Mouse (Mus musculus) brain, embryonic 14.5 days (tissue): ENCODE results near the gene Cox19. TPM values are rescaled to one million over a fixed set of nuclear protein-coding genes. Genes with fewer than 3 reads are reported as not detected.
"Not testable (repeated sequence)": the region's sequence is repeated elsewhere in the genome, so short reads cannot be mapped to it uniquely, and the experiment has no call there.

ENCODE experiments used
- DNase-seq: peaks from one replicate; pipeline ENCODE4 v3.0.0-alpha.2; 2011; ENCODE audit warnings: low read depth
- CTCF ChIP-seq: fragments of 200-500 bp; IDR thresholded peaks from 2 replicates; pipeline ENCODE4 v1.5.1; 2012; ENCODE audit warnings: inconsistent platforms, mild to moderate bottlenecking, moderate library complexity, borderline replicate concordance; ENCODE audit not compliant: insufficient read depth, insufficient read length; ENCODE audit errors: extremely low read depth
- POLR2A ChIP-seq: fragments of 200-500 bp; IDR thresholded peaks from 2 replicates; pipeline ENCODE4 v1.6.1; 2012; ENCODE audit warnings: mild to moderate bottlenecking, inconsistent platforms, borderline replicate concordance; ENCODE audit not compliant: poor library complexity, insufficient read depth, insufficient read length, severe bottlenecking; ENCODE audit errors: extremely low read depth
- polyA plus RNA-seq: library from polyadenylated mRNA; depleted of rRNA; stranded (reverse); fragments of >200 nt; gene quantifications from 2 replicates; pipeline ENCODE4 v1.2.3, GENCODE M21; 2012; rRNA removed

Cox19 gene
- 123 and 149 TPM in 2 replicates for polyA plus RNA-seq

- no peak for TF ChIP-seq CTCF
- TF ChIP-seq POLR2A = no peak
- DNase-seq = peak; percentile 12
Observed at GRCm38 (mm10) chr5:139351134-139351533, at the start of gene Cox19. TSS of gene Cox19 (minus strand) at chr5:139351418.

GRCm38 (mm10) chr5:139399991-139400390, 48.8 kb upstream of the Cox19 start:
- DNase-seq = no peak
- TF ChIP-seq CTCF (no peak), POLR2A (no peak)

GRCm38 (mm10) chr5:139398786-139399185, 47.6 kb upstream of the Cox19 start:
- TF ChIP-seq CTCF = no peak
- TF ChIP-seq POLR2A = no peak
- DNase-seq = no peak

DNA sequence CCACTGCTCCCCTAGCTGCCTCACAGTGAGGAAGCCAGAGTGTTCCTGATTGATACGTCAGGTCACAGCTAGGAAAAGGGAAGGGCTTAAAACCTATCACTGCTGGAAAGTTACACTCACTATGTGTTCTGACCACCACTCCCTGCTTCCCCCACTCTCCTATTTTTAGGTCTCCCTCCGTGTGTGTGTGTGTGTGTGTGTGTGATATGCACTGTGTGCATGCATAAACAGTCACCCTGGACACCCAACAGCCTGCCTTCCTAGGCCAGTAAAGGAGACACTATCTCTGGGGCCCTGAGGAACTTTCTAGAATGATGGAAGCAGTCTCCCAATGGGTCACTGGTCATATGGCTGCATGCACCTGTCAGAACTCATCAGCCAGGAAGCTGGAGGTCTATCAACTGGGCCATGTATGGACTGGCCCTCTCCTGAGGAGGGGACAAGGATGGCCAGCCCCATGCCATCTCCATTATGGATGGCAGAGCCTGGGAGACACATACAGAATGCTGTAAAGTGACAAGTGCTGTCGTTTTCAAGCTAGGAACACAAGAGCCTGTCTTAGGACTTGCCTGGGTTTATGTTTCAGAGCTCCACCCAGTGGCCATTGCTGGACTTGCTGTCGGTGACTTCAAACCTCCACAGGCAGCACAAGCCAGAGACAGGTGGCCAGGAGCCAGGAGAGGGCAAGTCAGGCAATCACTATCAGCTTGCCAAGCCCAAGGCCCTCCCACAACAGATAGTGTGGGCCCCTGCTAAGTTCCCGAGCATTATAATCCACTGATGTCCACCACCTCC, 46.9 kb upstream of the Cox19 start:
- TF ChIP-seq CTCF (peak; percentile 88), POLR2A (no peak)
- DNase-seq = peak; percentile 95

DNA sequence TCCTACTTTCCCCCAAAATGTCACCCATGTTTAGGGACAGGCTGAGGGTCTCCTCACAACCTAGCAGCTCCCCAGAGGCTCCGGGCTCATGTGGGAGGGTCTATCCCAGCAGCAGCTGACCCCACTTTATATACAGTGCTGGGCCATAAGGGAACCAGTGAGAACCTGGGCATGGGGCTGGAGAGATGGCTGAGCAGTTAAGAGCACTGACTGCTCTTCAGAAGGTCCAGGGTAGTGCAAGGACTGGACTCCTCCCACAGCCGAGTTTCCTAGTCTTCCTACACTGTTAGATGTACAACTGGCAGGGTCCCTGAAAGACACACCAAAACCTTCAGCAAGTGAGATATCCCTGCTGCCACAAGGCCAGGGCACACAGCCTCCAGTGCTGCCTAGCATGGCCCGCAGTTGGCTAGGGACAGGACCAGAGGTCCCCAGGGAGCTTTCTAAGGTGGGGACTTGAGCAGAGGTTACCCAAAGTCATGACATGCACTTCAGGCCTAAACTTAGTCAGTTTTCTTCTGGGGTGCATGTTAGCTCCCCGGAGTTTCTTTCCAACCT, 46.2 kb upstream of the Cox19 start:
- DNase-seq = no peak
- TF ChIP-seq CTCF = no peak
- no peak for TF ChIP-seq POLR2A

DNA sequence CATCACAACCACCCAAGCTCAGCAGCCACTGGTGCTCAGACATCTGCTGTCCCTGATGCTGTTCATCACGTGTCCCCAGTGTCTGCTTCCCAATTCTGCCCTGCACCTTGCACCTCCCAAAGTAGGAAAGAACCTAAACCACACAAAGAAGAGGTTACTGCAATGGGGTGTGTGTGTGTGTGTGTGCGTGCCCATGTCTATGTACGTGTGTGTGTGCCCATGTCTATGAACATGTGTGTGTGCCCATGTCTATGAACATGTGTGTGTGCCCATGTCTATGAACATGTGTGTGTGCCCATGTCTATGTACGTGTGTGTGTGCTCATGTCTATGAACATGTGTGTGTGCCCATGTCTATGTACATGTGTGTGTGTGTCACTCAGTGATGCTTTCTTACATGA, 44.3 kb upstream of the Cox19 start:
- TF ChIP-seq CTCF = no peak
- no peak for TF ChIP-seq POLR2A
- DNase-seq = no peak

DNA sequence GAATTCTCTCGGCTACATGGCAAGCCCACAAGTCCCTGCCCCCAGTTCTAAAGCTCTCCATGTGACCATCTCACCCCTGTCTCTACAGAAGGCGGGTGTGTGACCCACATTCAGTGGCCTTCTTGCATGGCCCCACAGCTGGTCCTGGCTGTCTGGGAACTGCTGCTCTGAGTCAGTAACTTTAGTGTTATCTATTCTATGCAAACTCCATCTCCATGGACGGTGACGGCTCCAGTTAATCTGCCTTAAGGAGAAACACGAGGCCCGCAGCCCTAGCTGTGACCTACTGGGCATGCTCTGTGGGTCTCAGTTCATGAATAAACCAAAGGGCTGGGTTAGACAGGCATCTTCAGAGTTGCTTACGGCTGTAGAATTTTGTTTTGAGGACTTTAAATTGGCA, 43.2 kb upstream of the Cox19 start:
- DNase-seq = no peak
- TF ChIP-seq POLR2A = no peak
- no peak for TF ChIP-seq CTCF

DNA sequence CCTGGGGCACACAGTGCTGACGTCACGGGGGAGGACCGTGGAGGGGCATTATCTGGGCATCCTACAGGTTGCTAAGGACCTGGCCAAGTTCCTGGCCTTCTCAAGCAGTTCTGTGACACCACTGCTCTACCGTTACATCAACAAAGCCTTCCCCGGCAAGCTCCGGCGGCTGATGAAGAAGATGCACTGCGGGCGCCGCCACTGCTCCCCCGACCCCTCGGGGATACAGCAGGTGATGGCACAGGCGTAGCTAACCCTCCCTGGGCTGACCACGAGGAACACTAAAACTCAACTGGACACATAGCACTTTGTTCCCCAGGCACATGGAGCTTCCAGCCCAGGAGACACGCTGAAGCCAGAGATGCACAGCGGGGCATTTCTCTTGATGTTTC, 42.0 kb upstream of the Cox19 start:
- no peak for DNase-seq
- TF ChIP-seq CTCF = no peak
- no peak for TF ChIP-seq POLR2A

- no peak for DNase-seq
- no peak for TF ChIP-seq POLR2A
- no peak for TF ChIP-seq CTCF
Observed at GRCm38 (mm10) chr5:139392219-139393196, 41.3 kb upstream of the Cox19 start.

DNA sequence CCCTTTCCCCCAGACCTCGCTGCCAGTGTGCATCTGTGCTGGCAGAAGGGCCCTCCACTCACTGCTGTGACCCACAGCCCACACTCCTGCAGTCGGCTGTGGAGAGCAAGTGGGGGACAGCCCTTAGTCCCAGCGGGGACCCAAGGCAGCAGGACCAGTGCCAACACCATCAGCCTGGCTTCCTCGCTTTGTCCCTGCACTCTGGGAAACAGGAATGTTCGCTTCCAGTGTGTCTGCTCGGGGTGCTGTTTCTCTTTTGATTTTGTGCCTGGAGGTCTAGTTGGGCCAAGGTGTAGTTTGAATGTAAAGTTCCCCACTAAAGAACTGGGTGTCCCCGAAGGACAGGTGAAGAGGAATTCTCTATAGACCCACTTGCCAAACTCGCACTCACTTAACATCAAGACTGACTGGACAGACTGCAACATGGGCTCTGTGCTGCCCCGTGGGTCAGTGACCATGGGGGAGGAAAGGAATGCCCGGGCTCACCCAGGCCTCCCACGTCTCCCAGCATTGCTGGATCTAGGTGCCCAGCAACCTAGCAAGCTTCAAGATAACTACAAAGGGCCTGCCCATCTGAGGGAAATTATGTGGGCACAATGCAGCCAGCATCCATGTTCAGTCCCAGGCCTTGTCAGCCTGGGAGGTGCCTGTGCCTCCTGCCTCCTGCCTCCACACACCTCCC, 40.2 kb upstream of the Cox19 start:
- no peak for DNase-seq
- no peak for TF ChIP-seq POLR2A
- TF ChIP-seq CTCF = no peak

DNA sequence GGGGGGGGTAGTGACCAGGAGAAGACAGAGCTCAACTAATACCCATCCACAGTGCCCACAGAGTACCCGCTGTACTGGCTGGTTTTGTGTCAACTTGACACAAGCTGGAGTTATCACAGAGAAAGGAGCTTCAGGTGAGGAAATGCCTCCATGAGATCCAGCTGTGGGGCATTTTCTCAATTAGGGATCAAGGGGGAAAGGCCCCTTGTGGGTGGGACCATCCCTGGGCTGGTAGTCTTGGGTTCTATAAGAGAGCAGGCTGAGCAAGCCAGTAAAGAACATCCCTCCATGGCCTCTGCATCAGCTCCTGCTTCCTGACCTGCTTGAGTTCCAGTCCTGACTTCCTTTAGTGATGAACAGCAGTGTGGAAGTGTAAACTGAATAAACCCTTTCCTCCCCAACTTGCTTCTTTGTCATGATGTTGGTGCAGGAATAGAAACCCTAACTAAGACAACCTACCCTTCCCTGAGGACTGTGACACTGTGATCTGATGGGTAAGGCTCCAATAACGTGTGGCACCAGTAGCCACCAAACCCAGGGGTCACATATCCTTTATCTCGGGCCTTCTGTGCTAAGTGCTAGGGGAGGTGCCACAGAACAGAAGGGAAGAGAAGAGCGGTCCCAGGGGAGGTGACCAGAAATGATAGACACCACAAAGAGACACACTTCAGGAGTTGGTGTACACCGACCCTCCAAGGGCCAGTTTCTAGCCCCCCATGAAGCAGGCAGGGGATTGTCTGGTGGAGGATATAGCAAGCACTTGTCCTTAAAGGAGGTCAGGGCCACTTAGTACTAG, 39.3 kb upstream of the Cox19 start:
- DNase-seq = not testable (repeated sequence)
